Mouse (Mus musculus) liver, embryonic 16.5 days (tissue): ENCODE measurements around the gene Odf3b. TPM values are rescaled to one million over a fixed set of nuclear protein-coding genes. Genes with fewer than 3 reads are reported as not detected.

Source experiments
- ATAC-seq: fragments of 200-750 bp; cut with Nextera tagmentation; 2 replicates; pipeline ENCODE4 v1.8.0; 2017; ENCODE audit warnings: low read depth, mild to moderate bottlenecking, moderate number of reproducible peaks, moderate library complexity
- H3K27ac ChIP-seq: fragments of 300-500 bp; sonication (generic); 2 replicates; pipeline ENCODE4 v1.5.1; 2014; ENCODE audit warnings: mild to moderate bottlenecking, low read length
- H3K27me3 ChIP-seq: fragments of 300-500 bp; sonication (generic); 2 replicates; pipeline ENCODE4 v1.6.1; 2014; ENCODE audit warnings: low read depth, low read length, mixed read lengths; ENCODE audit not compliant: control insufficient read depth, insufficient read depth
- H3K36me3 ChIP-seq: fragments of 300-500 bp; sonication (generic); 2 replicates; pipeline ENCODE4 v1.6.1; 2014; ENCODE audit warnings: mild to moderate bottlenecking; ENCODE audit not compliant: control insufficient read depth, insufficient read depth
- H3K4me1 ChIP-seq: fragments of 300-500 bp; sonication (generic); 2 replicates; pipeline ENCODE4 v1.6.1; 2014; ENCODE audit warnings: low read depth, low read length, mixed read lengths; ENCODE audit not compliant: control insufficient read depth
- H3K4me2 ChIP-seq: fragments of 300-500 bp; sonication (generic); 2 replicates; pipeline ENCODE4 v1.6.1; 2014; ENCODE audit warnings: low read depth, low read length, mixed read lengths
- H3K4me3 ChIP-seq: fragments of 300-500 bp; sonication (generic); 2 replicates; pipeline ENCODE4 v1.5.1; 2014; ENCODE audit warnings: low read depth, mild to moderate bottlenecking, low read length
- H3K9ac ChIP-seq: fragments of 300-500 bp; sonication (generic); 2 replicates; pipeline ENCODE4 v1.6.1; 2014; ENCODE audit warnings: low read depth, low read length
- H3K9me3 ChIP-seq: fragments of 300-500 bp; sonication (generic); replicated peaks from 2 replicates; pipeline ENCODE4 v1.6.1; 2016; ENCODE audit warnings: low read length; ENCODE audit not compliant: control insufficient read depth
- WGBS: fragments of 180-500 bp; shearing (Covaris S2); extraction: QIAGEN DNeasy Blood & Tissue Kit; methylation state at CpG from one replicate; pipeline ENCODE4 v1.1.7; 2014; ENCODE audit not compliant: insufficient replicate concordance; 5-methylcytosine and 5-hydroxymethylcytosine counted together
- polyA plus RNA-seq: library from polyadenylated mRNA; unstranded; fragments of >200 nt; fragmentation: Nextera tagmentation; extraction: Ambion mirVana; gene quantifications from 2 replicates; pipeline ENCODE4 v1.2.1, GENCODE M21; 2015

Gene Odf3b
- polyA plus RNA-seq, 1 experiment from 2014 or later, result 0.73 TPM

GRCm38 (mm10) chr15:89404831-89405623 lies 25.9 kb upstream of the Odf3b start:
- H3K27me3 ChIP-seq, result no peaks in the 10 kb centered on the region
- no peaks in the 10 kb centered on the region for H3K36me3 ChIP-seq
- ATAC-seq, result no peak
- no peak overlapping the region for H3K4me3 ChIP-seq
- no peak overlapping the region for H3K27ac ChIP-seq
- H3K4me1 ChIP-seq, result no peaks in the 10 kb centered on the region
- H3K9me3 ChIP-seq, result no peaks in the 10 kb centered on the region
- H3K9ac ChIP-seq, result no peak overlapping the region
- 54% methylated on average over 10 of the region's 10 CpGs for WGBS
- no peak overlapping the region for H3K4me2 ChIP-seq

DNA sequence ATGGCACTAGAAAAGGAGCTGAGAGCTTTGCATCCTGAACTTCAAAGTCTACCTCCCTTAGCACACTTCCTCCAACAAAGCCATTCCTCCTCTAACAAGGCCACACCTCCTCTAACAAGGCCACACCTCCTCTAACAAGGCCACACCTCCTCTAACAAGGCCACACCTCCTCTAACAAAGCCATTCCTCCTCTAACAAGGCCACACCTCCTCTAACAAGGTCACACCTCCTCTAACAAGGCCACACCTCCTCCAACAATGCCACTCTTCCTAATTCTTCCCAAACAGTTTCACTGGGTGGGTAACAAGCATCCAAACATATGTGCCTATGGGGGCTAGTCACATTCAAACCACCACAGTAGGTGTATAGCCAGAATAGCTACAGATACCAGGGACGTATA lies 23.4 kb upstream of the Odf3b start:
- Histone ChIP-seq H3K36me3 (no peaks in the 10 kb centered on the region), H3K27ac (no peak overlapping the region), H3K4me3 (no peak overlapping the region), H3K4me1 (no peaks in the 10 kb centered on the region), H3K9ac (no peak overlapping the region), H3K27me3 (no peaks in the 10 kb centered on the region), H3K9me3 (no peaks in the 10 kb centered on the region), H3K4me2 (no peak overlapping the region)
- no peak for ATAC-seq
- WGBS, result 74% methylated on average over 1 of the region's 1 CpGs

DNA sequence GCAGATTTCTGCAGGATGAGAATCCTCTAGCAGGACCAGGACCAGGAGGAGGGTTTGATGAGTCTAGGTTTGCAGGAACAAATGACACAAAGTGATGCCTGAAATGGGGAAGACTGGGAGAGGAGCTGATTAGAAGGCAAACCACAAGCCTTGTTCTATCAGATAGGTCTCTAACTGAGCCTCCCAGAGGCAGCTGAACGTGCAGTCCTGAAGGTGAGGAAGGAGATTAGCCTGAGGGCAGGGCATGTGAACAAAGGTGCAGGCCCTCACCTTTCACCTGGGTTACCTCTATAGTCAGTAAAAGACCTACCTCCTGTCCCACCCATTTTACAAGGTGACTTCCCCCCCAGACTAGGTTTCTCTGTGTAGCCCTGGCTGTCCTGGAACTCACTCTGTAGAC lies 20.6 kb upstream of the Odf3b start:
- H3K4me3 ChIP-seq, result no peak overlapping the region
- H3K27ac ChIP-seq, result no peak overlapping the region
- WGBS, result 29% methylated on average over 1 of the region's 1 CpGs
- H3K4me2 ChIP-seq, result no peak overlapping the region
- H3K27me3 ChIP-seq, result no peaks in the 10 kb centered on the region
- no peaks in the 10 kb centered on the region; the same call in 1 of the 2 replicates for H3K4me1 ChIP-seq
- H3K9me3 ChIP-seq, result no peaks in the 10 kb centered on the region
- ATAC-seq, result no peak
- no peak overlapping the region for H3K9ac ChIP-seq
- no peaks in the 10 kb centered on the region for H3K36me3 ChIP-seq

- H3K4me2 ChIP-seq, result no peak overlapping the region
These were observed 19.1 kb upstream of the Odf3b start for GRCm38 (mm10) chr15:89398146-89398545.

GRCm38 (mm10) chr15:89396883-89397282 lies 17.8 kb upstream of the Odf3b start:
- Histone ChIP-seq H3K36me3 (no peaks in the 10 kb centered on the region), H3K9me3 (no peaks in the 10 kb centered on the region), H3K27me3 (no peaks in the 10 kb centered on the region), H3K4me1 (no peaks in the 10 kb centered on the region; the same call in 1 of the 2 replicates), H3K27ac (no peak overlapping the region), H3K9ac (no peak overlapping the region), H3K4me2 (no peak overlapping the region), H3K4me3 (no peak overlapping the region)
- ATAC-seq, result peak; percentile 84
- WGBS, result 60% methylated on average over 4 of the region's 4 CpGs

More at GRCm38 (mm10) chr15:89398146-89398545, 19.1 kb upstream of the Odf3b start:
- Histone ChIP-seq H3K27ac (no peak overlapping the region), H3K4me1 (no peaks in the 10 kb centered on the region; the same call in 1 of the 2 replicates), H3K4me3 (no peak overlapping the region), H3K9me3 (no peaks in the 10 kb centered on the region), H3K9ac (no peak overlapping the region), H3K27me3 (no peaks in the 10 kb centered on the region), H3K36me3 (no peaks in the 10 kb centered on the region)
- 60% methylated on average over 2 of the region's 2 CpGs for WGBS
- no peak for ATAC-seq

GRCm38 (mm10) chr15:89390081-89390480 lies 11.0 kb upstream of the Odf3b start:
- 78% methylated on average over 10 of the region's 10 CpGs for WGBS
- no peaks in the 10 kb centered on the region for H3K4me1 ChIP-seq

DNA sequence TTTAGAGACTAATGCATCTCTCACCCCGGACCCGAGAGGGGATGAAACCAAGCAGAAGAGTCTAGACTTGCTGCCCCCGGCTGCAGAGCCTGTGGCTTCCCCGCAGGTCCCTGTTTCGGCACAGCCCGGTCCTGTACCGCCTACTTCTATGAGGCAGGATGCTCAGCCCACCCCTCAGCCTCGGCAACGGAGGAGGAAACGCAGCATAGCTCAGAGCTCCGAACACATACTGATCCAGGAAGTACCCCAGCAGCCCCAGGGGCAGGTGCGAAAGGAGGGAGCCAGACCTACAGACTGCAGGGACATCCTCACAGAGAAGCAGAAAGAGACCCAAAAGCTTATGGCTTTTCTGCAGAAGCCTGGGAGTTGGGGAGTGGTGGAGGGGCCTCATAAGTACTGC lies 8.0 kb upstream of the Odf3b start:
- no peaks in the 10 kb centered on the region for H3K4me1 ChIP-seq
- H3K36me3 ChIP-seq, result no peaks in the 10 kb centered on the region
- no peaks in the 10 kb centered on the region for H3K9me3 ChIP-seq
- no peak overlapping the region for H3K9ac ChIP-seq
- H3K4me2 ChIP-seq, result no peak overlapping the region
- 35% methylated on average over 12 of the region's 12 CpGs for WGBS
- ATAC-seq, result no peak
- H3K4me3 ChIP-seq, result no peak overlapping the region
- H3K27ac ChIP-seq, result no peak overlapping the region
- no peaks in the 10 kb centered on the region for H3K27me3 ChIP-seq

More at GRCm38 (mm10) chr15:89390081-89390480, 11.0 kb upstream of the Odf3b start:
- no peak overlapping the region for H3K4me3 ChIP-seq
- no peaks in the 10 kb centered on the region for H3K27me3 ChIP-seq
- ATAC-seq, result no peak
- H3K27ac ChIP-seq, result no peak overlapping the region
- H3K36me3 ChIP-seq, result no peaks in the 10 kb centered on the region
- no peak overlapping the region for H3K4me2 ChIP-seq
- no peaks in the 10 kb centered on the region for H3K9me3 ChIP-seq
- no peak overlapping the region for H3K9ac ChIP-seq

- no peak within 1 kb of the TSS for H3K4me3 ChIP-seq
- H3K9ac ChIP-seq, result no peak within 1 kb of the TSS
- H3K27ac ChIP-seq, result no peak within 1 kb of the TSS
- no peaks in the 10 kb centered on the region for H3K36me3 ChIP-seq
- H3K27me3 ChIP-seq, result peaks cover under 1% of the 10 kb centered on the region
- H3K4me2 ChIP-seq, result no peak within 1 kb of the TSS
- 74% methylated on average over 7 of the region's 7 CpGs for WGBS
- ATAC-seq, result no peak
- peaks cover under 1% of the 10 kb centered on the region; the same call in 1 of the 2 replicates for H3K4me1 ChIP-seq
- no peaks in the 10 kb centered on the region for H3K9me3 ChIP-seq
These were observed 5.5 kb upstream of the Odf3b start, which contains the start of gene Klhdc7b for GRCm38 (mm10) chr15:89384617-89385016. Klhdc7b (plus strand) TSS chr15:89384917.

DNA sequence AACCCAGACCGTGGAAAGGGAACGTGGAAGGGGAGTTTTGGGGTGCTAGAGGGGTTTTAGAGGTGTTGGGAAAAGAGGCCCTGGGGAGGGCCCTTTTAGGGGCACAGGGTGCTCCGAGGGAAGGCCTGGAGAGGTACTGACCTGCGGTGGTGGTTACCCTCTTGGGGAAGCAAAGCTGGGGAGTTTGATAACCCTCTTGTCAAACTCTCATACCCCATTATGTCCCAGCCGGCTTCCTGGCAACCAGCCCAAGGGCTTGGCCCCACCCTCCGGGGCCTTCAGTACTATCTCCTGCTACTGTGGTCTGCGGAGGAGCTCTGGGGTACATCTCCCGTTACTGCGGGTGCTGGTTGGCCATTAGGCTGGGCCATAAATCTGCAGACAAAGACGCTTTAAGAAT lies 347 bp upstream of the Odf3b start:
- Histone ChIP-seq H3K4me1 (peaks cover 23% of the 10 kb centered on the region), H3K27ac (no peak overlapping the region), H3K4me2 (peak overlapping the region; percentile 71), H3K9ac (0 out of 2 replicates have a peak overlapping the region, but pooled peaks have one; percentile 11), H3K9me3 (no peaks in the 10 kb centered on the region), H3K36me3 (no peaks in the 10 kb centered on the region), H3K4me3 (peak overlapping the region; percentile 52), H3K27me3 (peaks cover 34% of the 10 kb centered on the region)
- WGBS, result 7% methylated on average over 10 of the region's 10 CpGs
- ATAC-seq, result peak; percentile 63
